Mouse (Mus musculus) C2C12 (cell line): ENCODE measurements around the gene Anln.

Source experiments
- CEBPB ChIP-seq: IDR thresholded peaks from one replicate; pipeline ENCODE4 v1.6.1; 2011; ENCODE audit warnings: low read depth, mild to moderate bottlenecking, control low read depth, moderate library complexity
- CTCF ChIP-seq: IDR thresholded peaks from one replicate; pipeline ENCODE4 v1.5.1; 2011; ENCODE audit not compliant: control insufficient read depth, insufficient read depth, insufficient read length
- MAX ChIP-seq: IDR thresholded peaks from one replicate; pipeline ENCODE4 v1.6.1; 2011; ENCODE audit warnings: mild to moderate bottlenecking, control low read depth
- MYOD1 ChIP-seq: IDR thresholded peaks from one replicate; pipeline ENCODE4 v1.6.1; 2011; ENCODE audit warnings: low read depth; ENCODE audit not compliant: control insufficient read depth, insufficient read length
- USF1 ChIP-seq: IDR thresholded peaks from one replicate; pipeline ENCODE4 v1.6.1; 2011; ENCODE audit warnings: low read depth, mild to moderate bottlenecking, control low read depth, moderate library complexity

- no peak for TF ChIP-seq CTCF
- TF ChIP-seq MYOD1 = no peak
- TF ChIP-seq MAX = no peak
- no peak for TF ChIP-seq USF1
- TF ChIP-seq CEBPB = no peak
These were observed 40.7 kb upstream of the Anln start for GRCm38 (mm10) chr9:22429533-22430241.
